Mouse (Mus musculus): ENCODE measurements at regions not wholly inside any gene's neighbourhood (a gene's known extent, or its start where the extent isn't known, plus 50 kb on each side); places are given as distances from the start of the nearest gene placed in this dataset.

DNA sequence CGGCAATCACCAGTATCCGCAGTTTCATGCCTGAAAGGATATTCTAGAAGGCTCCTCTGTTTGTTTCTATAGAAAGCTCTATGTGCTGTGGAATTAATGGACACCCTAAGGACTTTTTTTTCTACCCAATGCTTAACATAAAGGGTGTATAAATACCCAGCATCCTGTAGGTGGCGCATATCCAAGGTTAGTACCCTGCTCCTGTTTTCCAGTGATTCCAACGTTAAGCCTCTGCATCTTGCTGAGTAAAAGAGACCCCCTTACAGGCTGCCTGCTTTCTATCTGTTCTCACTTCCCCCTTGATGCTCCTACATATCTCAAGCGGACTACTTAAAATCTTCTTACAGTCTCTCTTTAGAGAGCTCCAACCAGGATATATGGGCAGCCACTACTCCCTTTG, 221.5 kb upstream of the Cntnap4 start:
- Histone ChIP-seq H3K27me3 (ENCODE audit: control insufficient read depth, insufficient read depth, low read length) (no peaks in the 10 kb centered on the region), H3K27ac (ENCODE audit: insufficient read depth, low read length) (no peak overlapping the region), H3K4me1 (ENCODE audit: control insufficient read depth, insufficient read depth, insufficient read length) (no peaks in the 10 kb centered on the region), H3K36me3 (ENCODE audit: control insufficient read depth, insufficient read depth, low read length) (no peaks in the 10 kb centered on the region), H3K4me3 (ENCODE audit: extremely low read depth, insufficient read depth, insufficient read length) (no peak overlapping the region)
- WGBS, result 38% methylated on average over 5 of the region's 5 CpGs
- TF ChIP-seq POLR2A (IDR thresholded peaks at IDR 0.05; ENCODE audit: low read depth, low read length), result no peak
- no peak for TF ChIP-seq CTCF (IDR thresholded peaks at IDR 0.05; ENCODE audit: extremely low read depth, insufficient read depth, insufficient read length, insufficient replicate concordance)
- DNase-seq (ENCODE audit: low read depth in 1 of 2, low spot score in 2 of 2), result no peak

DNA sequence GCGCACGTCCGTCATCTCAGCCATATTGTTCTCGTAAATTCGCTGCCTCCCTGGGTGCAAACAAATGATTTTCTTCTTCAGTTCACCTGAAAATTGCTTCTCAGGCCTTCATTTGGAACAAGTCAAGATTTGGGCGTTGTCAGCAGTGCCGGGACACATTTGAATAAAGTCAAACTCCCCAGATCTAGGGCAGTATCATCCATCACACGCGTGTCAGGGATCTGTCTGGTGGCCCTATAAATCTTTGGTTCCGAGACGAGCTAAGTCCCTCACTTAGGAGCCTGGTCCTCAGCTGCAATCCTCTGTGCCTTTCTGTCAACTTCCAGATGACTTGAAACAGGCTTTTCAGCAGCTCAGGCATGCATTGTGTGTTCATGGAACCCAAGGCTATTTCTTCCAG, 236.7 kb upstream of the Cntnap4 start:
- 82% methylated on average over 11 of the region's 11 CpGs for WGBS
- no peak overlapping the region for H3K4me3 ChIP-seq (ENCODE audit: extremely low read depth, insufficient read depth, insufficient read length)
- H3K27ac ChIP-seq (ENCODE audit: insufficient read depth, low read length), result no peak overlapping the region
- no peaks in the 10 kb centered on the region for H3K4me1 ChIP-seq (ENCODE audit: control insufficient read depth, insufficient read depth, insufficient read length)
- TF ChIP-seq CTCF (IDR thresholded peaks at IDR 0.05; ENCODE audit: extremely low read depth, insufficient read depth, insufficient read length, insufficient replicate concordance) (no peak), POLR2A (IDR thresholded peaks at IDR 0.05; ENCODE audit: low read depth, low read length) (no peak)
- DNase-seq (ENCODE audit: low read depth in 1 of 2, low spot score in 2 of 2), result no peak
- no peaks in the 10 kb centered on the region for H3K27me3 ChIP-seq (ENCODE audit: control insufficient read depth, insufficient read depth, low read length)
- H3K36me3 ChIP-seq (ENCODE audit: control insufficient read depth, insufficient read depth, low read length), result no peaks in the 10 kb centered on the region

DNA sequence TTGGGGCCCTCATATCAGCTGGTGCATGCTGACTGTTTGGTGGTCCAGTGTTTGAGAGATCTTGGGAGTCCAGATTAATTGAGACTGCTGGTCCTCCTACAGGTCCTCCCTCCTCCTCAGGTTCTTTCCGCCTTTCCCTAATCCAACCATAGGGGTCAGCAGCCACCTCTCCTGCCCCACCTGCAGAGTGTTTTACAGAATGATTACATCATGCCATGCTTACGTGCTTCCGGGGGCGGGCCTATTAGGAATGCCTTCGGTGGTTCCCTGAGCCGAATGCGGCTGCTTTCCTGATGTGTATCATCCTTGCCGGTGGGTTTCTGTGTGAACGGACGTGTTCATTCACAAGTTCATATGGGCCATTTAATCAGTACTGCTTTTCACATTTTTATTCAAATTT, 237.8 kb upstream of the Cntnap4 start:
- Histone ChIP-seq H3K36me3 (ENCODE audit: control insufficient read depth, insufficient read depth, low read length) (no peaks in the 10 kb centered on the region), H3K27me3 (ENCODE audit: control insufficient read depth, insufficient read depth, low read length) (no peaks in the 10 kb centered on the region), H3K4me1 (ENCODE audit: control insufficient read depth, insufficient read depth, insufficient read length) (no peaks in the 10 kb centered on the region), H3K4me3 (ENCODE audit: extremely low read depth, insufficient read depth, insufficient read length) (no peak overlapping the region), H3K27ac (ENCODE audit: insufficient read depth, low read length) (no peak overlapping the region)
- DNase-seq (ENCODE audit: low read depth in 1 of 2, low spot score in 2 of 2), result no peak
- 86% methylated on average over 10 of the region's 10 CpGs for WGBS
- TF ChIP-seq POLR2A (IDR thresholded peaks at IDR 0.05; ENCODE audit: low read depth, low read length), result no peak
- no peak for TF ChIP-seq CTCF (IDR thresholded peaks at IDR 0.05; ENCODE audit: extremely low read depth, insufficient read depth, insufficient read length, insufficient replicate concordance)

GRCm38 (mm10) chr8:112309816-112310215, 260.0 kb upstream of the Cntnap4 start:
- WGBS, result 80% methylated on average over 3 of the region's 3 CpGs
- Histone ChIP-seq H3K27ac (ENCODE audit: insufficient read depth, low read length) (no peak overlapping the region), H3K4me3 (ENCODE audit: extremely low read depth, insufficient read depth, insufficient read length) (no peak overlapping the region), H3K4me1 (ENCODE audit: control insufficient read depth, insufficient read depth, insufficient read length) (no peaks in the 10 kb centered on the region), H3K36me3 (ENCODE audit: control insufficient read depth, insufficient read depth, low read length) (no peaks in the 10 kb centered on the region), H3K27me3 (ENCODE audit: control insufficient read depth, insufficient read depth, low read length) (no peaks in the 10 kb centered on the region)
- no peak for TF ChIP-seq POLR2A (IDR thresholded peaks at IDR 0.05; ENCODE audit: low read depth, low read length)
- TF ChIP-seq CTCF (IDR thresholded peaks at IDR 0.05; ENCODE audit: extremely low read depth, insufficient read depth, insufficient read length, insufficient replicate concordance), result no peak
- no peak for DNase-seq (ENCODE audit: low read depth in 1 of 2, low spot score in 2 of 2)

DNA sequence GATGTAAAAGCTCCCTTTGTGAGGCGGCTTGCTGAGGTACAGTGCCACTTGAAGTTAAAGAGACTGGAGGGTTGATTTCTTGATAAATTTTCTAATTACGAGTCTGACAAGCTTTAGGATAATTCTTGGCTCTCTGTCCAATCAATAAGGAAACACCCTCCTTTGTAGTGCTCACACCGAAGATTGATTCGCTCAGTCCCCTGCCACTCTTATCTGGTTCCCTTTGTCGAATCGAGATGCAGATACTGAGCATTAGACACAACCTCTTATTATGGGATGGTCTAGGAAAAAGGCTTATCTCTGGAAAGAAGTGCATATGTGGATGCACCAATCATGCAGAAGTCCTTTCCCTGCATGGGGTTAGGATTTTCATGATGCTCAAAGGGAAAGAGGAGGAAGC, 261.5 kb upstream of the Cntnap4 start:
- 88% methylated on average over 6 of the region's 6 CpGs for WGBS
- TF ChIP-seq POLR2A (IDR thresholded peaks at IDR 0.05; ENCODE audit: low read depth, low read length) (no peak), CTCF (IDR thresholded peaks at IDR 0.05; ENCODE audit: extremely low read depth, insufficient read depth, insufficient read length, insufficient replicate concordance) (no peak)
- DNase-seq (ENCODE audit: low read depth in 1 of 2, low spot score in 2 of 2), result no peak
- Histone ChIP-seq H3K27me3 (ENCODE audit: control insufficient read depth, insufficient read depth, low read length) (no peaks in the 10 kb centered on the region), H3K36me3 (ENCODE audit: control insufficient read depth, insufficient read depth, low read length) (no peaks in the 10 kb centered on the region), H3K4me3 (ENCODE audit: extremely low read depth, insufficient read depth, insufficient read length) (no peak overlapping the region), H3K27ac (ENCODE audit: insufficient read depth, low read length) (no peak overlapping the region), H3K4me1 (ENCODE audit: control insufficient read depth, insufficient read depth, insufficient read length) (no peaks in the 10 kb centered on the region)

DNA sequence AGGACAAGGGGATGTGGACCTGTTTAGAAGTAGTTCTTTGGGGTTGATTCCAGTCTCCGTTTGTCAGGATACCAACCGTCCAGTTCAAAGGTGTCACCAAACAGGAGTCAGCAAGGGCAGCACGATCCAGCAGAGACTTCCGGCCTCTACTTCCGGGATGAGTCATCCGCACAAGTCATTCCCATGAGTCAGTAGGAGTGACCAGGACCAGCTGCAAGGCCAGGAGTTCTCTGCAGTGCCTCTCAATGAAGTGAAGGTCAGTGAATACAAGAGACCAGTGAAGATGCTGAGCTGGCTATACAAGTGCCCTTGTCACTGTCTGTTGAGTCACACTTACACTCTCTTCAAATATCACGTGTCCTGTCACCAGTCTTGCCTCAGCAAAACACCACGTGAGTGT, 272.8 kb upstream of the Cntnap4 start:
- DNase-seq (ENCODE audit: low read depth in 1 of 2, low spot score in 2 of 2), result no peak
- 45% methylated on average over 8 of the region's 8 CpGs for WGBS
- H3K4me1 ChIP-seq (ENCODE audit: control insufficient read depth, insufficient read depth, insufficient read length), result no peaks in the 10 kb centered on the region
- H3K36me3 ChIP-seq (ENCODE audit: control insufficient read depth, insufficient read depth, low read length), result no peaks in the 10 kb centered on the region
- TF ChIP-seq POLR2A (IDR thresholded peaks at IDR 0.05; ENCODE audit: low read depth, low read length), result no peak
- TF ChIP-seq CTCF (IDR thresholded peaks at IDR 0.05; ENCODE audit: extremely low read depth, insufficient read depth, insufficient read length, insufficient replicate concordance), result no peak
- no peaks in the 10 kb centered on the region for H3K27me3 ChIP-seq (ENCODE audit: control insufficient read depth, insufficient read depth, low read length)
- no peak overlapping the region for H3K27ac ChIP-seq (ENCODE audit: insufficient read depth, low read length)
- no peak overlapping the region for H3K4me3 ChIP-seq (ENCODE audit: extremely low read depth, insufficient read depth, insufficient read length)

DNA sequence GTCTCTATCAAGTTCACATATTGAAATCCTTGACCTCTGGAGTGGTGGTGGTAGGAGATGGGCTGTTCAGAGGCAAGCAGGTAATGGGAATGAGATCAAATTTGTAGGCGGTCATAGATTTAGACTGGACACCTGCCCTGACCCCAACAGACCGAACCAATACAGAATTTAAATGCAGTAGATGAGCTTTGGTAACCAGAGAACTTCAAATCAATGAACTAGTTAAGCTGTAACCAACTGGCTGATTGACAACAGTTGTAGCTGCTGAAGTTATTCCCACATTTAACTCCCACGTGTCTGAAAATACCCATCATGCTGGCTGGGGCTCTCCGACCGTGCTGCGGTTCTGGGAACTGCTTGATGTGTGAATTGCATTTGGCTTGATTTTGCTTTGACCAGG, 268.5 kb upstream of the Gm6793 start:
- TF ChIP-seq CTCF (IDR thresholded peaks at IDR 0.05; ENCODE audit: extremely low read depth, insufficient read depth, insufficient read length, insufficient replicate concordance) (no peak), POLR2A (IDR thresholded peaks at IDR 0.05; ENCODE audit: low read depth, low read length) (no peak)

More for the DNA sequence above, 268.5 kb upstream of the Gm6793 start:
- no peak for DNase-seq (ENCODE audit: low read depth in 1 of 2, low spot score in 2 of 2)
- Histone ChIP-seq H3K27me3 (ENCODE audit: control insufficient read depth, insufficient read depth, low read length) (no peaks in the 10 kb centered on the region), H3K4me3 (ENCODE audit: extremely low read depth, insufficient read depth, insufficient read length) (no peak overlapping the region), H3K36me3 (ENCODE audit: control insufficient read depth, insufficient read depth, low read length) (no peaks in the 10 kb centered on the region), H3K4me1 (ENCODE audit: control insufficient read depth, insufficient read depth, insufficient read length) (no peaks in the 10 kb centered on the region), H3K27ac (ENCODE audit: insufficient read depth, low read length) (no peak overlapping the region)
- 87% methylated on average over 6 of the region's 6 CpGs for WGBS

Data from spleen, adult 2 months (tissue).